Mouse (Mus musculus): Measurements from ENCODE around the gene Parp6.

Gene Parp6

DNA sequence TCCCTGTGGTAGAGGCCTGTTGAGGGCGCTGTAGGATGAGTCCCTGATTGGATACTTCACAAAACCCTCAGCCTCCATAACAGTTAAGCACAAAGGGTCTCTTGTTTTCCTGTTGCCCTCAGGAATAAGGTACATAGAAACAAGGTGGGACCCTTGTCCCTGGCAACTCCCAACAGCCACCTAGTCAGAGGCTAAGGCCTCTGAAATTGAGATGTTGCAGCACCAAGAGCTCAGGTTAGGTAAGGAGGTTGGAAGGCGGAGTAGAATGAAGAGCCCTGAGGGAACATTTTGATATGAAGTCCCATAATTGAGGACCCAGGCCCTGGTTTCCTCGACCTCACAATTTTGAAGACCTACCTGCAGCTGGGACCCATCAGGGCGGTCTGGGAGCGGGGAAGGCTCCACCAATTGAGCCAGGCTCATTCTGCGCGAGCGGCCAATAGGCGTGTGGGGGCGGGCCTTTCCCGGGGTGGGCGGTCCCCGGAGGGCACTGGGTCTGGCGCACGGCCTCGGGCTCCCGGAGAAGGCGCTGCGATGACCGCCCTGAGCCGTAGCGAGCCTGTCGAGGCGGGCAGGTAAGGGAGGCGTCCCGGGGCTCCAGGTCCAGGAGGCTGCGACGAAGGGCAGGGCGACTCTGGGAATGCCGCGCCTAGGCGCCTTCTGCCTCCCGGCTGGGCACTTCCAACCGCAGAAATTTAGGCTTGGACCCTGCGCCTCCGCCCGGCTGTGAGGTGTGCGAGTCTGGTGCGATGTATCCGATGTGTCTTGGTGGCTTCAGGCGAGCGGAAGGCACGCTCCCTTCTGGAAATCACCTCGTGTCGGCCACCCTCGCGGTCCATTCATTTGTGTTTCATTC lies 62.8 kb downstream of the Parp6 start, which contains the start of gene Gramd2:
Gramd2 (plus strand) TSS at position 467 of the 856 bp plus-strand sequence.
- in situ Hi-C loops (cut with MboI, MseI): no loop called here

- in situ Hi-C loops (cut with MboI, MseI): no loop called here
Measured at GRCm38 (mm10) chr9:59680534-59680875, 63.4 kb downstream of the Parp6 start.

- in situ Hi-C loops (cut with MboI, MseI): no loop called here
Measured at GRCm38 (mm10) chr9:59684020-59684419, 66.9 kb downstream of the Parp6 start.

- in situ Hi-C loops (cut with MboI, MseI): no loop called here
Measured at GRCm38 (mm10) chr9:59687416-59688046, 70.4 kb downstream of the Parp6 start.

GRCm38 (mm10) chr9:59691635-59692094 lies 74.6 kb downstream of the Parp6 start:
- in situ Hi-C loops (cut with MboI, MseI): no loop called here

DNA sequence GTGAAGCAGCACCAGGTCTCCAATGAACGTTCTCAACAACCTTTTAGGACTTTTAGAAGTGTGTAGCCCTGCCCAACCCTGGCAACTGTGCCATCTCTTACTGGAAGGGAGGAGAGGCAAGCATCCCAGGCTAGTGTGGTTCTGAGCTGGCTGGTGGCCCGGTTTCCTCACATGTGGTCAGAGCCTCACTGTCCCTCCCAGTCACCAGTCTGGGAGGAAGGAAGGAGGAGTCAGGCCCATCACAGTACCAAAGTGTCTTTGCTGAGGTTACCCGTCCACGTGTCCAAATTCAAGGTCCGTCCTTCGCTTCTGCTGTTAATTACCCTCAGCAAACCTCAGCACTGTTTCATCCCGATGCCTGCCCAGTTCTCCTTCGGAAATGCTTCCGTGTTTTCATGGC lies 75.1 kb downstream of the Parp6 start:
- in situ Hi-C loops (cut with MboI, MseI): no loop called here

DNA sequence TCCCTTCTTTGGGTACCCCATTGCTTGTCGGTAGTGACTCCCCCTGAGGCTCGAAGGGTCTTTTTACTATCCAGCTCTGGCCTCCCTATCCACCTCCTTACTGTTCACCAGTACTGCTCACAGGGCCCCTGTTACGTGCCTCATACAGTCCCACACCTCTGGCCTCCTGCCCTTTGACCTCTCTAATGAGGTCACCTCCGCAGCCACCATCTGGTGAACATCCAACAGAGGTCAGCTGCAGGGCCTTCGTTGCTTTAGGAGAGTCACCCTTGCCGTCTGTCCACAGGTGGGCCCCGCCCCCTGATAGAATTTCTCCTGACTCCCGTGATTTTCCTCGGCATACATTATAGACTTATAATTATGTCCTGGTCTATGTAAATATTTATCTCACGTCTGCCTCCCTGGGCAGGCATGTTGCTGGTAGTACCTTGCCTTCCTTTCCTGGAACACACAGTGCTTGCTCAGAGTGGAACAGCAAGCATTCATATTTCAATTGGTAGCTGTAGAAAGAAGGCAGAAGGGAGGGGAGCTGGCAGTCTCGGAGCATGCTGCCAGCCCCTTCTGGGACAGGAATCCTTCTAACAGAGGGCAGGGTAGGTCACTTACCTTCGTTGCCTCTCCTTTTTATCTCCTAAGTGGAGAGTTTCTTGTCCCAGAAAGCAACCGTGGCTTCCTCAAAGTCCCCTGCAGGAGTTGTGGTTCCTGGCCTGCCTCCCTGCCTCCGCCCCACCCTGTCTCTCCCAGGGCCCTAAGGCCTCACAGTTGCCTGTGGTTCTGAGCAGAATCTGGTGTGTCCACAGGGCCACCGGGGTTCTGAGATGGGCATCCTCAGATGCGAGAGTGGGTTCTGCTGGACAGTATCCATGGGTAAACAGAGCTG lies 77.7 kb downstream of the Parp6 start:
- in situ Hi-C loops (cut with MboI, MseI): no loop called here

GRCm38 (mm10) chr9:59695451-59695813 lies 78.3 kb downstream of the Parp6 start:
- in situ Hi-C loops (cut with MboI, MseI): no loop called here

DNA sequence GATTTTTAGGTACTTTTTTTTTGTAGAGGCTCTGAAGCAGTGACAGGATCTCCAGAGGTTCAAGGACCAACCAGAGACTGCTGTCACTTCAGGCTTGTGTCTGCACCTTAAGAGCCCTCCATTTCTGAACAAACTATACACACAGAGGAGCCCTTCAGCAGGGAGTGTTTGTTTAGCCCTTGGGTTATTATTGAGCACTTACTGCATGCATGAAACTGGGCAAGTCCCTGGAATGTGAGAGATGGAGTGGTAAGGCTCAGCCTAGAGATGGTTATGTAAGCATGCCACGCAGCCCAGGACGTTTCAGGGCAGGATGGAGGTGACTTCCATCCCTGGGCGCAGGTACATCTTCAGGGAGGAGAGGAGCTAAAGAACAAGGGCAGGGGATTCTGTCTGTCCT lies 79.3 kb downstream of the Parp6 start:
- in situ Hi-C loops (cut with MboI, MseI): no loop called here

All from T-helper 17 cell (primary cell).